In genomic region chr6:13606921-13607620, GRCm38 (mm10) we compare ENCODE assay signal across 8 mouse cellular contexts. TPM values are rescaled to one million over a fixed set of nuclear protein-coding genes. Genes with fewer than 3 reads are reported as not detected.
DNase-seq lines count a peak whose midpoint lies in the region; ATAC-seq and TF ChIP-seq lines count a peak whose summit lies in the region.

No protein-coding gene starts in this region.

- H3K27me3 ChIP-seq in heart, embryonic 15.5 days, result no peaks in the 10 kb centered on the region
- no peaks in the 10 kb centered on the region for H3K27me3 ChIP-seq in MEL (ENCODE audit: control insufficient read depth in 1 of 2, insufficient read depth in 2 of 2, low read length in 2 of 2)
- H3K27me3 ChIP-seq in forebrain, embryonic 15.5 days, result no peaks in the 10 kb centered on the region

- no peak for DNase-seq in heart, postnatal 10 days
- DNase-seq in MEL (ENCODE audit: low read depth, low spot score), result no peak
- DNase-seq in lung, postnatal 36 days, result peak; percentile 32
- no peak for DNase-seq in frontal cortex, postnatal 10 days (ENCODE audit: low spot score in 2 of 2)
- no peak for DNase-seq in B cell, adult 2 months
- no peak for DNase-seq in right cerebral cortex, postnatal 25 days

- peak overlapping the region; percentile 99 for H3K27ac ChIP-seq in heart, embryonic 15.5 days
- peak overlapping the region; percentile 91 for H3K27ac ChIP-seq in MEL (ENCODE audit: control insufficient read depth, low read depth, low read length)
- H3K27ac ChIP-seq in forebrain, embryonic 15.5 days (replicated peaks), result peak overlapping the region; percentile 87

- no peak for TF ChIP-seq POLR2A in MEL (IDR thresholded peaks at IDR 0.05; ENCODE audit: control insufficient read depth in 1 of 2, insufficient read depth in 1 of 2, low read depth in 1 of 2, low read length in 2 of 2, poor library complexity in 1 of 2)

- no peak for TF ChIP-seq CTCF in MEL (IDR thresholded peaks at IDR 0.05 in 2 of 3, conservative IDR thresholded peaks at IDR 0.05 in 1 of 3; ENCODE audit: control insufficient read depth in 1 of 3, insufficient read depth in 1 of 3, low read depth in 2 of 3, low read length in 3 of 3, poor library complexity in 1 of 3, severe bottlenecking in 1 of 3)

- peak overlapping the region; percentile 96 for H3K9ac ChIP-seq in heart, embryonic 15.5 days
- peak overlapping the region; percentile 92 for H3K9ac ChIP-seq in MEL (ENCODE audit: control insufficient read depth, low read depth, low read length, poor library complexity, severe bottlenecking)
- peak overlapping the region; percentile 72 for H3K9ac ChIP-seq in forebrain, embryonic 15.5 days (replicated peaks)

- intact Hi-C loops in heart, postnatal 10 days (cut with DNase I), result no loop called here

- peaks cover 10% of the 10 kb centered on the region; the same call in 1 of the 2 replicates for H3K79me2 ChIP-seq in MEL (ENCODE audit: control insufficient read depth, insufficient read depth, low read length, poor library complexity)

- H3K36me3 ChIP-seq in heart, embryonic 15.5 days, result peaks cover 10% of the 10 kb centered on the region
- peaks cover 0 to 44% of the 10 kb centered on the region in 2 experiments; a peak in 3 of 4 replicates for H3K36me3 ChIP-seq in MEL (ENCODE audit: control insufficient read depth in 1 of 2, insufficient read depth in 2 of 2, low read length in 2 of 2)
- peaks cover 6% of the 10 kb centered on the region; the same call in 1 of the 2 replicates for H3K36me3 ChIP-seq in forebrain, embryonic 15.5 days

- ATAC-seq in heart, embryonic 15.5 days (replicated peaks; ENCODE audit: insufficient number of reproducible peaks, insufficient read depth, low FRiP score, low read depth), result no peak
- no peak for ATAC-seq in forebrain, embryonic 15.5 days (replicated peaks)

- peak overlapping the region; percentile 79 for H3K4me2 ChIP-seq in heart, embryonic 15.5 days
- peak overlapping the region; percentile 63 for H3K4me2 ChIP-seq in forebrain, embryonic 15.5 days (replicated peaks)

- TF ChIP-seq EP300 in MEL (IDR thresholded peaks at IDR 0.05; ENCODE audit: low read depth in 1 of 2, low read length in 2 of 2), result no peak

- no peaks in the 10 kb centered on the region for H3K9me3 ChIP-seq in heart, embryonic 15.5 days (replicated peaks)
- no peaks in the 10 kb centered on the region for H3K9me3 ChIP-seq in MEL (replicated peaks; ENCODE audit: insufficient read depth, low read length)
- no peaks in the 10 kb centered on the region for H3K9me3 ChIP-seq in forebrain, embryonic 15.5 days

- 6% methylated on average over 15 of the region's 15 CpGs for WGBS in heart, embryonic 15.5 days
- 14% methylated on average over 15 of the region's 15 CpGs for WGBS in forebrain, embryonic 15.5 days

- peak overlapping the region; percentile 94 for H3K4me3 ChIP-seq in heart, embryonic 15.5 days
- peak overlapping the region; percentile 72 to 94 for H3K4me3 ChIP-seq in MEL (ENCODE audit: control insufficient read depth in 1 of 2, insufficient read depth in 1 of 2, low read depth in 2 of 2, low read length in 2 of 2)
- peak overlapping the region; percentile 84 for H3K4me3 ChIP-seq in forebrain, embryonic 15.5 days

- peaks cover 14% of the 10 kb centered on the region for H3K4me1 ChIP-seq in heart, embryonic 15.5 days (replicated peaks)
- H3K4me1 ChIP-seq in MEL (ENCODE audit: control insufficient read depth in 1 of 2, insufficient read depth in 2 of 2, low read length in 2 of 2), result peaks cover 25 to 28% of the 10 kb centered on the region in 2 experiments
- peaks cover 17% of the 10 kb centered on the region for H3K4me1 ChIP-seq in forebrain, embryonic 15.5 days

- no peak for TF ChIP-seq RAD21 in MEL (IDR thresholded peaks at IDR 0.05; ENCODE audit: low read depth, low read length)

TF ChIP-seq in MEL, 35 proteins besides CTCF, POLR2A, EP300 and RAD21:
- 0 out of 2 replicates have a peak, but pooled peaks have one; percentile 29 for TF ChIP-seq MAX (IDR thresholded peaks at IDR 0.05; ENCODE audit: low read length)
- TF ChIP-seq CHD1 (IDR thresholded peaks at IDR 0.05; ENCODE audit: low read depth, low read length), result no peak

RNA-seq across cellular contexts. Expression of gene Tmem168, which starts 0.8 kb away (rescaled TPM):
- polyA plus RNA-seq in heart, embryonic 15.5 days (2015; fragmentation: Nextera tagmentation; extraction: Ambion mirVana), result 30.3 and 33.0 TPM in 2 replicates
- total RNA-seq in heart, postnatal 10 days (2021), result 10 to 100 TPM; 23.9 to 25.4 TPM
- 20.5 and 23.0 TPM in 2 replicates for total RNA-seq in MEL (2012; rRNA removed)
- polyA plus RNA-seq in MEL (2012; ENCODE audit: insufficient read depth in 1 of 2, insufficient read length in 2 of 2, low read depth in 1 of 2, low replicate concordance in 2 of 2, missing spikeins in 1 of 2), result 10 to 100 TPM in 1 of 2 experiments, not detected in 1; 12.0 TPM
- polyA plus RNA-seq in forebrain, embryonic 15.5 days (2015; fragmentation: Nextera tagmentation; extraction: Ambion mirVana), result 26.7 and 28.2 TPM in 2 replicates
